Mouse (Mus musculus) frontal cortex, adult 2 months (tissue): ENCODE results near the gene Cep128. TPM values are rescaled to one million over a fixed set of nuclear protein-coding genes. Genes with fewer than 3 reads are reported as not detected.
"Not testable (repeated sequence)": the region's sequence is repeated elsewhere in the genome, so short reads cannot be mapped to it uniquely, and the experiment has no call there.

Source experiments
- DNase-seq, 2 experiments: peaks; one replicate each; pipeline ENCODE4 v3.0.0; 2022; ENCODE audit warnings: low spot score in 1 of 2; ENCODE audit errors: extremely low spot score in 1 of 2
- polyA plus RNA-seq: library from polyadenylated mRNA; depleted of rRNA; stranded (reverse); fragments of >200 nt; gene quantifications from 2 replicates; pipeline ENCODE4 v1.2.3, GENCODE M21; 2012; rRNA removed

The Cep128 gene
- 7.6 and 8.3 TPM in 2 replicates for polyA plus RNA-seq

GRCm38 (mm10) chr12:91384281-91385017, at the start of gene Cep128, which contains the start of gene Tshr:
TSS of gene Cep128 (minus strand) at chr12:91384409.
TSS of gene Tshr (plus strand) at chr12:91384563.
- DNase-seq = peak; percentile 92 to 95

- DNase-seq = no peak
Observed at GRCm38 (mm10) chr12:91427129-91427528, 42.9 kb upstream of the Cep128 start.

- no peak for DNase-seq
Observed at GRCm38 (mm10) chr12:91426499-91426898, 42.3 kb upstream of the Cep128 start.

GRCm38 (mm10) chr12:91423125-91423820, 39.1 kb upstream of the Cep128 start:
- DNase-seq = peak in 1 of 2 experiments; percentile 47

- DNase-seq = no peak
Observed at GRCm38 (mm10) chr12:91421272-91421671, 37.1 kb upstream of the Cep128 start.

GRCm38 (mm10) chr12:91418791-91419190, 34.6 kb upstream of the Cep128 start:
- peak in 1 of 2 experiments; percentile 82 for DNase-seq

- no peak for DNase-seq
Observed at GRCm38 (mm10) chr12:91416828-91417227, 32.6 kb upstream of the Cep128 start.

- no peak for DNase-seq
Observed at GRCm38 (mm10) chr12:91415112-91415511, 30.9 kb upstream of the Cep128 start.

GRCm38 (mm10) chr12:91412461-91413182, 28.4 kb upstream of the Cep128 start:
- no peak for DNase-seq

- DNase-seq = no peak
Observed at GRCm38 (mm10) chr12:91410306-91410705, 26.1 kb upstream of the Cep128 start.

GRCm38 (mm10) chr12:91401049-91401352, 16.8 kb upstream of the Cep128 start:
- DNase-seq = no peak

GRCm38 (mm10) chr12:91400232-91401048, 16.2 kb upstream of the Cep128 start:
- DNase-seq = peak; percentile 62 to 89

GRCm38 (mm10) chr12:91383516-91384264, 519 bp downstream of the Cep128 start:
- peak in 1 of 2 experiments; percentile 4 for DNase-seq

GRCm38 (mm10) chr12:91369173-91369572, 15.0 kb downstream of the Cep128 start:
- no peak for DNase-seq

GRCm38 (mm10) chr12:91353783-91354182, 30.4 kb downstream of the Cep128 start:
- DNase-seq = no peak

GRCm38 (mm10) chr12:91338656-91339055, 45.6 kb downstream of the Cep128 start:
- DNase-seq = not testable (repeated sequence)

GRCm38 (mm10) chr12:91327527-91327926, 56.7 kb downstream of the Cep128 start:
- DNase-seq = no peak

GRCm38 (mm10) chr12:91326104-91326503, 58.1 kb downstream of the Cep128 start:
- peak in 1 of 2 experiments; percentile 68 for DNase-seq

GRCm38 (mm10) chr12:91315026-91315425, 69.2 kb downstream of the Cep128 start:
- no peak for DNase-seq
